Mouse (Mus musculus) Patski (cell line): Measurements from ENCODE around the gene Rnf181. TPM values are rescaled to one million over a fixed set of nuclear protein-coding genes. Genes with fewer than 3 reads are reported as not detected.
A peak's percentile ranks its signal among the peaks of the same experiment; 100 is the strongest.

ENCODE experiments used
- ATAC-seq: fragments of 100-300 bp; one replicate; pipeline ENCODE4 v1.8.0; 2021
- CTCF ChIA-PET: fragments of 350-600 bp; sonication (Branson Sonifier 250); formaldehyde crosslinking; loops from one replicate; lab custom pipeline; 2022; ENCODE audit warnings: inconsistent platforms; lab: Charles Lee
- POLR2A ChIA-PET: fragments of 350-600 bp; sonication (Branson Sonifier 250); formaldehyde crosslinking; loops from one replicate; lab custom pipeline; 2022; ENCODE audit warnings: antibody characterized with exemption, inconsistent platforms; lab: Charles Lee
- DNase-seq: peaks from one replicate; pipeline ENCODE4 v3.0.0-alpha.2; 2011; ENCODE audit warnings: low read depth, low spot score
- H3K27me3 ChIP-seq: fragments of 371-371 bp; one replicate; pipeline ENCODE4 v1.5.1; 2021
- CTCF ChIP-seq: fragments of 100-300 bp; IDR thresholded peaks from one replicate; pipeline ENCODE4 v1.5.1; 2021
- in situ Hi-C: fragments of 300-500 bp; cut with MboI; formaldehyde crosslinking; loops from 3 replicates; pipeline ENCODE4 v1.11.1; 2018; ENCODE audit warnings: low pct_unique_long_range_greater_than_20kb, mixed read lengths
- polyA plus RNA-seq: library from polyadenylated mRNA; unstranded; gene quantifications from one replicate; pipeline ENCODE4 v1.2.3, GENCODE M21; 2021

The Rnf181 gene
- polyA plus RNA-seq, 1 experiment from 2014 or later: 98.4 TPM

- CTCF ChIA-PET: interaction anchor here (0.8 to 2.3 kb wide), 10 partner anchors 8 to 87 kb away, joined by 3 to 10 read pairs (median 4); partner anchors contain the start of genes Tmem150a and Vamp8
- in situ Hi-C loops: no loop called here
- DNase-seq: no peak
- no peak for ATAC-seq
- H3K27me3 ChIP-seq: no peaks in the 10 kb centered on the region
- no peak for TF ChIP-seq CTCF
- POLR2A ChIA-PET: interaction anchor here (0.8 to 1.6 kb wide), 2 partner anchors 26 to 34 kb away, joined by 3 to 4 read pairs; partner anchors contain the start of gene Vamp8
Measured at GRCm38 (mm10) chr6:72364009-72364408, 2.7 kb downstream of the Rnf181 start.

DNA sequence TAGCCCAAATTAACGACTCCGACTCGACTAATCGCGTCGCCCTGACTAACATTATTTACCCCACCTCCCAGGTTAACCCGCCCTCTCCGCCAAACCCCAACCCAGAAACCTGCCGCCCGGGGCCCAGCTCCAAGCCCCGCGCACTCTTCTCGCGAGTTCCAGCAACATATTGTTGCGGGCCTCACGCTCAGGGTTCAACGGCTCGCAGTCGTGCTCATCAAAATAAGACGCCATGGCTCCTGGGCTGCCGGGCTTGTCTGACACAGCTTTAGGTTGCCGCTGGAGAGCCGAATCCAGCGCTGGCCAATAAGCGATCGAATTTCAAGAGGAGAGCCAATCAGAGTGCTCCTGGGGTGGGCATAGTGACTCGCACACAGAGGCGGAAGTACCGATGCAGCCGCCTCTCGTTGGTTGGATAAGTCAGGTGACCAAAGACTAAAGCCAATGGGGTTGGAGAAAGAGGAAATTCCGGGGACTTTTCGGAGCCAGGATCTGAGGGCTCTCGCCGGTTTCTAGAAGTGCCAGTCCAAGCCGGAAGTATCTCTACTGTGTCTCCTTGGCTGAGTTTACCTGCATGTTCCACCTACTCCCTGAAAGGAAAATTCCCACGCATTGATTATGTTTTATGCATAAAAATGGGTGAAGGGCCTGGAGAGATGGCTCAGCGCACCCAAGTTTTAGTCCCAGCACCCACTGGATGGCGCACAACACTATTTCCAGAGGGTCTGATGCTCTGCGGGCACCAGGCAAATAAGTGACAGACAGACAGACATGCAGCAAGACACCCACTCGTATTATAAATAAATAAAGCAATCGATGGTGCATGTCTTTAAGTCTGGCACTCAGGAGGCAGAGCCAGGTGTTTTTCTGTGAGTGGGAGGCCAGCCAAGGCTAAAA, 4.4 kb downstream of the Rnf181 start:
- no peaks in the 10 kb centered on the region for H3K27me3 ChIP-seq
- ATAC-seq (peak; percentile 98), DNase-seq (peak; percentile 94)
- CTCF ChIA-PET: interaction anchor here (0.7 to 1.2 kb wide), 2 partner anchors 17 to 48 kb away, joined by 3 read pairs; partner anchors contain the start of gene Usp39
- TF ChIP-seq CTCF: no peak
- POLR2A ChIA-PET: interaction anchor here (0.9 kb wide), 1 partner anchor 17 kb away, joined by 3 read pairs; the partner anchor contains the start of gene Vamp5
- in situ Hi-C loops: no loop called here

GRCm38 (mm10) chr6:72361121-72361551, 5.6 kb downstream of the Rnf181 start:
- ATAC-seq (no peak), DNase-seq (no peak)
- POLR2A ChIA-PET: interaction anchor here (0.9 kb wide), 1 partner anchor 19 kb away, joined by 3 read pairs; the partner anchor contains the start of gene Vamp5
- no peaks in the 10 kb centered on the region for H3K27me3 ChIP-seq
- no peak for TF ChIP-seq CTCF
- CTCF ChIA-PET: interaction anchor here (1.2 kb wide), 1 partner anchor 49 kb away, joined by 3 read pairs; no protein-coding TSS in a partner anchor
- in situ Hi-C loops: no loop called here

GRCm38 (mm10) chr6:72360599-72360935, 6.2 kb downstream of the Rnf181 start:
- no peak for DNase-seq
- POLR2A ChIA-PET: no interaction called here
- H3K27me3 ChIP-seq: no peaks in the 10 kb centered on the region
- no peak for ATAC-seq
- CTCF ChIA-PET: no interaction called here
- no peak for TF ChIP-seq CTCF
- in situ Hi-C loops: no loop called here

GRCm38 (mm10) chr6:72359891-72360598, 6.7 kb downstream of the Rnf181 start:
- ATAC-seq: no peak
- TF ChIP-seq CTCF: no peak
- no peaks in the 10 kb centered on the region for H3K27me3 ChIP-seq
- CTCF ChIA-PET: no interaction called here
- in situ Hi-C loops: no loop called here
- POLR2A ChIA-PET: no interaction called here
- no peak for DNase-seq

DNA sequence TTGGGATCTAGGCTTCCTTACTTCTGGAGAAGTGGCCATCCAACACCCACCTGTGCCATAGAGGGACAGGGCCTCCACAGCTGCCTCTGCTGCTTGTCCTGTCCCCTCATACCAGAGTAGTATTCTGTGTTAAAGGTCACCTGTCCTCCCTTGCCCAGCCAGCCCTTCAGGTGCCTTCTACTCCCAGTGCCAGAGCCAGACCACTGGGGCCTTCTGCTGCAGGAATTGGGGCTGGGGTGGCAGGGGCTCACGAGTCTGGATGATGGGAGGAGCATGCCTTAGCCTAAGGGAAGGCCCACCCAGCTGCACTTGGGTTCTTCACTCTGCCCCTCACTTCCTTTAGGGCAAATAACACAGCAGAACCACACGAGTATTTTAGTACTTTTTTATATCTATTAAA, 7.4 kb downstream of the Rnf181 start:
- ChIA-PET CTCF (no interaction called here), POLR2A (no interaction called here)
- no peak for DNase-seq
- no peak for ATAC-seq
- H3K27me3 ChIP-seq: no peaks in the 10 kb centered on the region
- no peak for TF ChIP-seq CTCF
- in situ Hi-C loops: no loop called here

DNA sequence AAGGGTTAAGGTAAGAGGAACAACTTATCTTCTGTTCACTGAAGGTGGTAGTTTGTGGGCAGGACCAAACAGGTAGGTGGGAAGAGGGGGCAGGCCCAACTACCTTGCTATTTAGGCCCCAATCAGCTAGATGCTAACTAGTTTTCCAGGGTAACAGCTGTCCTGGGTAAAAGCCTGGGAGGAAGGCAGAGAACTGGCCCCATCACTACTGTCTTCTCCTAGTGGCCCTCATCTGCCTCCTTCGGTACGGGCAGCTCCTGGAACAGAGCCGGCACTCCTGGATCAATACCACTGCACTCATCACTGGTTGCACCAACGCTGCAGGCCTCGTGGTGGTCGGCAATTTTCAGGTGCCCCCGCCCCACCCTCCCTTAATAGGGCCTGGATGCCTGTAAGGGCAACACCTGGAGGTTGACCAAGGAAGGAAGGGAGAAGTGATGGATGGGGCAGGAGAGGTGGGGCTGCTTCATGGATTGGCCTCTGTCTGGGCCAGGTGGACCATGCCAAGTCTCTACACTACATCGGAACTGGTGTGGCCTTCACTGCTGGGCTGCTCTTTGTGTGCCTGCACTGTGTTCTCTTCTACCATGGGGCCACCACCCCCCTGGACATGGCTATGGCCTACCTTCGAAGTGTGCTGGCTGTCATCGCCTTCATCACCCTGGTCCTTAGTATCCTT, 8.5 kb downstream of the Rnf181 start:
- no peak for TF ChIP-seq CTCF
- in situ Hi-C loops: no loop called here
- ChIA-PET POLR2A (no interaction called here), CTCF (interaction anchor here (1.4 kb wide), 1 partner anchor 49 kb away, joined by 5 read pairs; no protein-coding TSS in a partner anchor)
- DNase-seq (no peak), ATAC-seq (no peak)
- H3K27me3 ChIP-seq: no peaks in the 10 kb centered on the region

DNA sequence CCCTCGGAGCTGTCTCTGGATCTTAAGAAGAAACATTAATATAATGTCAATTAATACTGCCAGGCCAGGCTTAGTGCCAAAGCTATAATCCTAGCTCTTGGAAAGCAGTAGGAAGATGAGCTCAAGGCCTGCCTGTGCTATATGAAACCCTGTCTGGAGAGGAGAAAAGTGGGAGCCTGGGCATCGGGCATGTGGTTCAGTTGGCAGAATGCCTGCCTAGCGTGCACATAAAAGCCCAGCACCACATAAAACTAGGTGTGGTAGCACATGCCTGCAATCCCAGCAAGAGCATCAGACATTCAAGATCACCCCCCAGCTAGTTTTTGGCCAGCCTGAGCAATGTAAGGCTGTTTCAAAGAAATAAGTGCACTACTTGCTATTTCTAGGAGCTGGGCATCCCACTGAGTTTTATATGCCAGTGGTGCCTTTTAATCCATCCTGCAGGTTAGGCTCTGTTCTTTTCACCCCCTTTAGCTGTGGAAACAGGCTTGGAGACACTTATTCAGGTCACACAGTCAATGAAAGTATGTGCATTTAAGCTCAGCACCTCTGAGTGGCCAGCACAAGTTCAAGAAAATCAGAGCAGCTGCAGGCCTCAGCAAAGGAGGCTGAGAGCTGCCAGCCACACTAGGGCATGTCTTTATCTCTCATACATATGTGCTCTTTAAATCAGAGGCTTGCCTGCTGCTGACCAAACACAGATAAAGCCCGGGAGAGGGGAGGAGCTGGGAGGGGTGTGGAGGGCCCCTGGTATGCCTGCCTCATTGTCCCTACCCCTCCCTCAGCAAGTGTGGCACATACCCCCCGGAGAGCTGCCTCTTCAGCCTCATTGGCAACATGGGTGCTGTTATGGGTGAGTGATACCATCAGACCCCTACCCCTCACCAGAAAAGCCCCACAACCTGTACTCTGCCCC, 9.3 kb downstream of the Rnf181 start:
- ATAC-seq: no peak
- POLR2A ChIA-PET: interaction anchor here (0.6 to 3.0 kb wide), 2 partner anchors 12 to 203 kb away, joined by 4 to 8 read pairs; partner anchors contain the start of gene Usp39
- no peak for TF ChIP-seq CTCF
- in situ Hi-C loops: no loop called here
- H3K27me3 ChIP-seq: no peaks in the 10 kb centered on the region
- DNase-seq: no peak
- CTCF ChIA-PET: interaction anchor here (1.2 to 3.5 kb wide), 4 partner anchors 10 to 50 kb away, joined by 3 to 10 read pairs (median 4); partner anchors contain the start of genes 0610030E20Rik and Vamp8

DNA sequence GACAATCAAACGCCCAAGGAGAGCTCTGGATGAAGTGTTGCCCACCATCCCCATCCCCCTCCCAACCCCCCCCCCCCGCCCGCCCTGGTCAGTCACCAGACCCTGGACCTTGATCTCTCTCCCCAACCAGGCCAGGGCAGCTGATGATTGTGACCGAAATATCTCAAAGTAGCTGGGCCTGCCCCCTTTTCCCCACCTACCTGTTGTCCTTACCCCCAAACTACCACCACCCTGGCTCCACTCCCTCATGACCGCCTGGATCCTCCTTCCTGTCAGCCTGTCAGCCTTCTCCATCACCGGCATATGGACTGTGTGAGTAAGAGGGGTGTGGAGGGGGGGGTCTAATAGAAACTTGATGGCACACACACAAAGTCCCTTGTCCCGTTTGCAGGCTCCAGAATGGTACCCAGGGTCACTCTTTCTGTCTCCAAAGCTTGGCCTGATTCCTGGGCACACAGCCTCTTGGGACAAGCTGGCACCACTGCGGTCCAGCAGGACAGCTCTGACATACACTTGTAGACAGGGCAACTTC, 10.7 kb downstream of the Rnf181 start:
- ChIA-PET CTCF (interaction anchor here (1.2 to 3.5 kb wide), 5 partner anchors 8 to 46 kb away, joined by 3 to 10 read pairs (median 7); partner anchors contain the start of genes 0610030E20Rik and Vamp8), POLR2A (interaction anchor here (1.5 to 3.0 kb wide), 2 partner anchors 11 to 20 kb away, joined by 7 to 8 read pairs; partner anchors contain the start of gene Usp39)
- H3K27me3 ChIP-seq: no peaks in the 10 kb centered on the region
- DNase-seq: no peak
- no peak for TF ChIP-seq CTCF
- no peak for ATAC-seq
- in situ Hi-C loops: no loop called here
